In genomic region chr7:116596914-116597313, GRCm38 (mm10) we compare ENCODE assay signal across 20 mouse cellular contexts.
"Had no signal": no experiment of that assay in that cellular context is flagged by ENCODE, and none has a peak within 500 bp of the region (broad histone marks: within the 10 kb centered on the region; RNA-seq: fewer than 3 reads in every experiment).

No protein-coding gene starts in this region.

- H3K4me1 ChIP-seq: intestine, embryonic 15.5 days; limb, embryonic 12.5 days; limb, embryonic 15.5 days; midbrain, embryonic 13.5 days had no signal

- H3K9me3 ChIP-seq: intestine, embryonic 15.5 days; limb, embryonic 15.5 days had no signal

- H3K36me3 ChIP-seq: intestine, embryonic 15.5 days; limb, embryonic 12.5 days; limb, embryonic 15.5 days; midbrain, embryonic 13.5 days had no signal

- ATAC-seq: intestine, embryonic 15.5 days; liver, postnatal 0 days; midbrain, embryonic 13.5 days; midbrain, embryonic 16.5 days had no signal

- H3K27me3 ChIP-seq: intestine, embryonic 15.5 days; limb, embryonic 15.5 days; midbrain, embryonic 13.5 days had no signal

- H3K9ac ChIP-seq: intestine, embryonic 15.5 days; limb, embryonic 12.5 days; limb, embryonic 15.5 days; liver, embryonic 14.5 days; liver, postnatal 0 days; lung, embryonic 14.5 days; midbrain, embryonic 13.5 days had no signal

- H3K4me3 ChIP-seq: intestine, embryonic 15.5 days; layer of hippocampus, adult 2 months; limb, embryonic 12.5 days; limb, embryonic 15.5 days; midbrain, embryonic 13.5 days had no signal

- H3K4me2 ChIP-seq: intestine, embryonic 15.5 days; limb, embryonic 12.5 days; limb, embryonic 15.5 days; liver, embryonic 11.5 days; lung, embryonic 14.5 days; midbrain, embryonic 13.5 days had no signal

- DNase-seq: kidney, adult 11 months; kidney, adult 8-10 months; kidney, postnatal 25 days; left cerebral cortex, postnatal 4 days; liver, postnatal 0 days; lung, embryonic 14.5 days; lung, postnatal 14 days; right cerebral cortex, postnatal 4 days; thymus, adult 2 months; thymus, postnatal 14 days; thymus, postnatal 4 days had no signal

- H3K27ac ChIP-seq: intestine, embryonic 15.5 days; layer of hippocampus, adult 2 months; limb, embryonic 12.5 days; limb, embryonic 15.5 days; liver, embryonic 14.5 days; midbrain, embryonic 13.5 days; stomach, postnatal 0 days had no signal
